Mouse (Mus musculus): ENCODE data around the gene Lrmp. TPM values are rescaled to one million over a fixed set of nuclear protein-coding genes. Genes with fewer than 3 reads are reported as not detected.

Lrmp gene
- polyA plus RNA-seq, 1 experiment, result 0.91 TPM

DNA sequence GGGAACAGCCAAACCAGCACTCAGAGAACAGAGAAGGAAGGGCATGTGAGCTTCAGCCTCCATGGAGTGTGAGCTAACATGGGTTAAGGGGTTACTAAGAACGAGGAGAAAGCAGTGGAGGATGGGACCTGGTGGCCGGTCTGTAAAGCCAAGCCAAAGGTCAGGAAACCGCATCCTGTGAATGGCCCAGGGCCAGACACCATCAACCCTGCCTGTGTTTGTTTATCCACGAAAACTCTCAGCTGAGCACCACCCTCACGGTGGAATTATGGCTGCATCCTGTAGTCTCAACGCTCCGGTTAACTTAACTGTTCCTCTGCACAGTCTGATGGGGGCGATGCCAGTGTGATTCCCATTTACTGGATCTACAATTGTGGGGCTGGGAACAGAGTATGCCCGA is 20.4 kb downstream of the Lrmp start:
- Histone ChIP-seq H3K9ac (ENCODE audit: low read depth, poor library complexity, severe bottlenecking) (no peak overlapping the region), H3K4me1 (ENCODE audit: control insufficient read depth, insufficient read depth, low read length) (no peaks in the 10 kb centered on the region), H3K4me3 (ENCODE audit: low read depth, low read length) (no peak overlapping the region), H3K27me3 (ENCODE audit: control insufficient read depth, insufficient read depth, low read length, poor library complexity, severe bottlenecking) (no peaks in the 10 kb centered on the region), H3K27ac (ENCODE audit: insufficient read depth, low read length) (no peak overlapping the region), H3K36me3 (ENCODE audit: control insufficient read depth, insufficient read depth, low read length, poor library complexity, severe bottlenecking) (no peaks in the 10 kb centered on the region), H3K9me3 (replicated peaks; ENCODE audit: control insufficient read depth, insufficient read depth, low read length, poor library complexity, severe bottlenecking) (no peaks in the 10 kb centered on the region)
- TF ChIP-seq EP300 (IDR thresholded peaks at IDR 0.05; ENCODE audit: insufficient read depth, low read depth, low read length) (no peak), POLR2A (IDR thresholded peaks at IDR 0.05; ENCODE audit: insufficient read depth, low read length) (no peak), CTCF (IDR thresholded peaks at IDR 0.05; ENCODE audit: low read depth, low read length) (no peak)

DNA sequence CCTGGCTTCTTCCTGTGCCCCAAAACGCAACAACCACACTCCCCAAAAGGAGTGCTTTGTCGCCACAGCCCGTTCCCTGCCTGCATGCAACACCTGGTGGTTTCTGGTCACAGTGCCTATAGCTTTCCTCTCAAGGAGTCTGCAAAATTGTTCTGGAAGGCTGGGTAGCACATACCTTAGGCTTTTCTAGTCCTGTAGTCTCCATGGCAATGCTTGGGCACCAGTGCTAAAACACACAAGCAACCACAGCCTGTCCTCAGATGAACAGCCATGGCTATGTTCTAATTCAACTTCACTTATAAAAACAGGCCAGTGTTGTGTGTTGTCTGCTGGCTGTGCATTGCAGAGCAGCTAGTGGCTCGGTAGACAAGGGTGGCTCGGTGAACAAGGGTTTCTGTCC is 21.4 kb downstream of the Lrmp start:
- Histone ChIP-seq H3K9ac (ENCODE audit: low read depth, poor library complexity, severe bottlenecking) (no peak overlapping the region), H3K4me1 (ENCODE audit: control insufficient read depth, insufficient read depth, low read length) (no peaks in the 10 kb centered on the region), H3K36me3 (ENCODE audit: control insufficient read depth, insufficient read depth, low read length, poor library complexity, severe bottlenecking) (no peaks in the 10 kb centered on the region), H3K27ac (ENCODE audit: insufficient read depth, low read length) (no peak overlapping the region), H3K4me3 (ENCODE audit: low read depth, low read length) (no peak overlapping the region), H3K27me3 (ENCODE audit: control insufficient read depth, insufficient read depth, low read length, poor library complexity, severe bottlenecking) (no peaks in the 10 kb centered on the region), H3K9me3 (replicated peaks; ENCODE audit: control insufficient read depth, insufficient read depth, low read length, poor library complexity, severe bottlenecking) (no peaks in the 10 kb centered on the region)
- no peak for TF ChIP-seq EP300 (IDR thresholded peaks at IDR 0.05; ENCODE audit: insufficient read depth, low read depth, low read length)
- TF ChIP-seq POLR2A (IDR thresholded peaks at IDR 0.05; ENCODE audit: insufficient read depth, low read length), result no peak
- TF ChIP-seq CTCF (IDR thresholded peaks at IDR 0.05; ENCODE audit: low read depth, low read length), result no peak

DNA sequence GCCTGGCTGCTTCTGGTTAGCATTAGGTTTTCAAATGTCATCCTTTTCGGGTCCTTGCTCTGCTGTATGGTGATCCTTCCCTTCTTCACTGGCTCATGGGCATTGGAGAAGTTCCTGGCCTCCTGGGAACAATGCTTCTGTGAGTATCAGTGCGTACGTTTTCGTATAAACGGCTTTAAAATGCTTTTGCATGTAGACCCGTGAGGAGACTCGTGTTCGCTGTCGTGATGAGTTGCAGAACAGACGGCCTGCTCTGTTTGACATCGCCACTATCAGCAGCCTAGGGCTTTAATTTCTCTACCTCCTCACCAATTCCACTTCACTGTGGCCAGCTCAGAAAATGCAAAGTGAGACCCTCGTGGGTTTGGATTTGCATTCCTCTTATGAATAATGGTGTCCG is 23.8 kb downstream of the Lrmp start:
- Histone ChIP-seq H3K4me1 (ENCODE audit: control insufficient read depth, insufficient read depth, low read length) (no peaks in the 10 kb centered on the region), H3K36me3 (ENCODE audit: control insufficient read depth, insufficient read depth, low read length, poor library complexity, severe bottlenecking) (no peaks in the 10 kb centered on the region), H3K27me3 (ENCODE audit: control insufficient read depth, insufficient read depth, low read length, poor library complexity, severe bottlenecking) (no peaks in the 10 kb centered on the region), H3K27ac (ENCODE audit: insufficient read depth, low read length) (no peak overlapping the region), H3K4me3 (ENCODE audit: low read depth, low read length) (no peak overlapping the region), H3K9me3 (replicated peaks; ENCODE audit: control insufficient read depth, insufficient read depth, low read length, poor library complexity, severe bottlenecking) (no peaks in the 10 kb centered on the region), H3K9ac (ENCODE audit: low read depth, poor library complexity, severe bottlenecking) (no peak overlapping the region)
- TF ChIP-seq POLR2A (IDR thresholded peaks at IDR 0.05; ENCODE audit: insufficient read depth, low read length) (no peak), CTCF (IDR thresholded peaks at IDR 0.05; ENCODE audit: low read depth, low read length) (no peak), EP300 (IDR thresholded peaks at IDR 0.05; ENCODE audit: insufficient read depth, low read depth, low read length) (no peak)

- H3K4me1 ChIP-seq (ENCODE audit: control insufficient read depth, insufficient read depth, low read length), result peaks cover 2% of the 10 kb centered on the region
- H3K27me3 ChIP-seq (ENCODE audit: control insufficient read depth, insufficient read depth, low read length, poor library complexity, severe bottlenecking), result no peaks in the 10 kb centered on the region
- no peak overlapping the region for H3K9ac ChIP-seq (ENCODE audit: low read depth, poor library complexity, severe bottlenecking)
- TF ChIP-seq POLR2A (IDR thresholded peaks at IDR 0.05; ENCODE audit: insufficient read depth, low read length) (no peak), CTCF (IDR thresholded peaks at IDR 0.05; ENCODE audit: low read depth, low read length) (no peak), EP300 (IDR thresholded peaks at IDR 0.05; ENCODE audit: insufficient read depth, low read depth, low read length) (no peak)
- H3K4me3 ChIP-seq (ENCODE audit: low read depth, low read length), result no peak overlapping the region
- H3K9me3 ChIP-seq (replicated peaks; ENCODE audit: control insufficient read depth, insufficient read depth, low read length, poor library complexity, severe bottlenecking), result no peaks in the 10 kb centered on the region
- H3K27ac ChIP-seq (ENCODE audit: insufficient read depth, low read length), result no peak overlapping the region
- no peaks in the 10 kb centered on the region for H3K36me3 ChIP-seq (ENCODE audit: control insufficient read depth, insufficient read depth, low read length, poor library complexity, severe bottlenecking)
Measured at GRCm38 (mm10) chr6:145139776-145140475, 24.5 kb downstream of the Lrmp start.

DNA sequence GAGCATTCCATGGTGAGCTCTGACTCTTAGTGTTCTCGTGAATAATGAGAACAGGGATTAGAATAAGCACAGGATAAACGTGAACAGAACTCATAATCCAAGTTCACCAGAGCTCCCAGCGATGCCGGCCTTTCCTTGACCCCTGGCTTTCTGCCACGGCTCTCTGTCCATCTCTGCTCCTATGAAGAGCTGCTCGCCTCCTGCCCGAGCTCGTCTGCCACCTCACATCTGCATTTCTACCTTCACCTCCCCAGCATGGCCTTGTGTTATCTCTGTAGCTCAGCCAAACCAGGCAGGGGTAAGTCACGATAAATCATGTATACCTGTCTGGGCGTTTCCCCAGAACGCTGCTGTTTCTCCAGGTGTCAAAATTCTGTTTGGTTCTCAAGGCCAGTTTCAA is 25.3 kb downstream of the Lrmp start:
- H3K36me3 ChIP-seq (ENCODE audit: control insufficient read depth, insufficient read depth, low read length, poor library complexity, severe bottlenecking), result no peaks in the 10 kb centered on the region
- no peak for TF ChIP-seq POLR2A (IDR thresholded peaks at IDR 0.05; ENCODE audit: insufficient read depth, low read length)
- TF ChIP-seq EP300 (IDR thresholded peaks at IDR 0.05; ENCODE audit: insufficient read depth, low read depth, low read length), result no peak
- TF ChIP-seq CTCF (IDR thresholded peaks at IDR 0.05; ENCODE audit: low read depth, low read length), result no peak
- no peak overlapping the region for H3K4me3 ChIP-seq (ENCODE audit: low read depth, low read length)
- no peaks in the 10 kb centered on the region for H3K9me3 ChIP-seq (replicated peaks; ENCODE audit: control insufficient read depth, insufficient read depth, low read length, poor library complexity, severe bottlenecking)
- no peak overlapping the region for H3K9ac ChIP-seq (ENCODE audit: low read depth, poor library complexity, severe bottlenecking)
- H3K27ac ChIP-seq (ENCODE audit: insufficient read depth, low read length), result no peak overlapping the region
- no peaks in the 10 kb centered on the region for H3K27me3 ChIP-seq (ENCODE audit: control insufficient read depth, insufficient read depth, low read length, poor library complexity, severe bottlenecking)
- H3K4me1 ChIP-seq (ENCODE audit: control insufficient read depth, insufficient read depth, low read length), result peaks cover 2% of the 10 kb centered on the region

GRCm38 (mm10) chr6:145141827-145142226 is 26.4 kb downstream of the Lrmp start:
- H3K27me3 ChIP-seq (ENCODE audit: control insufficient read depth, insufficient read depth, low read length, poor library complexity, severe bottlenecking), result no peaks in the 10 kb centered on the region
- no peak for TF ChIP-seq CTCF (IDR thresholded peaks at IDR 0.05; ENCODE audit: low read depth, low read length)
- TF ChIP-seq POLR2A (IDR thresholded peaks at IDR 0.05; ENCODE audit: insufficient read depth, low read length), result no peak
- no peak for TF ChIP-seq EP300 (IDR thresholded peaks at IDR 0.05; ENCODE audit: insufficient read depth, low read depth, low read length)
- H3K9ac ChIP-seq (ENCODE audit: low read depth, poor library complexity, severe bottlenecking), result no peak overlapping the region
- H3K4me1 ChIP-seq (ENCODE audit: control insufficient read depth, insufficient read depth, low read length), result peaks cover 2% of the 10 kb centered on the region
- no peaks in the 10 kb centered on the region for H3K9me3 ChIP-seq (replicated peaks; ENCODE audit: control insufficient read depth, insufficient read depth, low read length, poor library complexity, severe bottlenecking)
- H3K36me3 ChIP-seq (ENCODE audit: control insufficient read depth, insufficient read depth, low read length, poor library complexity, severe bottlenecking), result no peaks in the 10 kb centered on the region
- H3K4me3 ChIP-seq (ENCODE audit: low read depth, low read length), result no peak overlapping the region
- H3K27ac ChIP-seq (ENCODE audit: insufficient read depth, low read length), result no peak overlapping the region

Measured in ES-Bruce4 (cell line).